Mouse (Mus musculus) myocyte (in vitro differentiated cells): Measurements from ENCODE around the gene Pole3. TPM values are rescaled to one million over a fixed set of nuclear protein-coding genes. Genes with fewer than 3 reads are reported as not detected.
A peak's percentile ranks its signal among the peaks of the same experiment; 100 is the strongest.
"Not testable (repeated sequence)": the region's sequence is repeated elsewhere in the genome, so short reads cannot be mapped to it uniquely, and the experiment has no call there.

ENCODE experiments used
- H3K27me3 ChIP-seq: one replicate; pipeline ENCODE4 v1.6.1; 2011; ENCODE audit not compliant: control insufficient read depth, insufficient read depth, insufficient read length
- H3K36me3 ChIP-seq: one replicate; pipeline ENCODE4 v1.6.1; 2011; ENCODE audit not compliant: control insufficient read depth, insufficient read depth
- H3K4me2 ChIP-seq: one replicate; pipeline ENCODE4 v1.6.1; 2011; ENCODE audit warnings: low read depth, control low read depth
- H3K4me3 ChIP-seq: one replicate; pipeline ENCODE4 v1.5.1; 2011; ENCODE audit warnings: mild to moderate bottlenecking, control low read depth, moderate library complexity
- H3K79me2 ChIP-seq: one replicate; pipeline ENCODE4 v1.6.1; 2011; ENCODE audit not compliant: control insufficient read depth, insufficient read depth
- H3ac ChIP-seq: one replicate; pipeline ENCODE4 v1.6.1; 2011; ENCODE audit not compliant: control insufficient read depth, insufficient read length
- CEBPB ChIP-seq: IDR thresholded peaks from 2 replicates; pipeline ENCODE4 v1.6.1; 2011; ENCODE audit warnings: mild to moderate bottlenecking, moderate library complexity; ENCODE audit not compliant: poor library complexity, insufficient read depth, severe bottlenecking
- E2F4 ChIP-seq: IDR thresholded peaks from one replicate; pipeline ENCODE4 v1.6.1; 2011; ENCODE audit warnings: mild to moderate bottlenecking, control low read depth, moderate library complexity; ENCODE audit not compliant: insufficient read depth
- MAX ChIP-seq: IDR thresholded peaks from one replicate; pipeline ENCODE4 v1.6.1; 2011; ENCODE audit warnings: low read depth, mild to moderate bottlenecking, control low read depth
- MYOD1 ChIP-seq, 3 experiments: IDR thresholded peaks; one replicate each; pipeline ENCODE4 v1.6.1; 2011; ENCODE audit warnings: control low read depth in 2 of 3, low read depth in 2 of 3, mild to moderate bottlenecking in 2 of 3, moderate library complexity in 1 of 3; ENCODE audit not compliant: insufficient read length in 2 of 3, control insufficient read depth in 1 of 3
- MYOG ChIP-seq, 3 experiments: IDR thresholded peaks; one replicate each; pipeline ENCODE4 v1.6.1; 2011; ENCODE audit warnings: control low read depth in 2 of 3, low read depth in 2 of 3, mild to moderate bottlenecking in 2 of 3; ENCODE audit not compliant: insufficient read length in 2 of 3, control insufficient read depth in 1 of 3, insufficient read depth in 1 of 3
- POLR2A ChIP-seq: IDR thresholded peaks from one replicate; pipeline ENCODE4 v1.6.1; 2011; ENCODE audit warnings: low read depth, mild to moderate bottlenecking, control low read depth, moderate library complexity; ENCODE audit not compliant: insufficient read length
- POLR2AphosphoS2 ChIP-seq: IDR thresholded peaks from one replicate; pipeline ENCODE4 v1.6.1; 2011; ENCODE audit warnings: low read depth, control low read depth; ENCODE audit not compliant: insufficient read length
- REST ChIP-seq: IDR thresholded peaks from one replicate; pipeline ENCODE4 v1.6.1; 2011; ENCODE audit warnings: mild to moderate bottlenecking, control low read depth, moderate library complexity; ENCODE audit not compliant: insufficient read depth, insufficient read length
- SRF ChIP-seq: IDR thresholded peaks from one replicate; pipeline ENCODE4 v1.6.1; 2011; ENCODE audit warnings: low read depth; ENCODE audit not compliant: control insufficient read depth, insufficient read length
- TCF12 ChIP-seq: IDR thresholded peaks from one replicate; pipeline ENCODE4 v1.6.1; 2011; ENCODE audit warnings: mild to moderate bottlenecking, control low read depth; ENCODE audit not compliant: poor library complexity, insufficient read depth, severe bottlenecking
- TCF3 ChIP-seq: IDR thresholded peaks from one replicate; pipeline ENCODE4 v1.6.1; 2011; ENCODE audit warnings: low read depth, control low read depth; ENCODE audit not compliant: insufficient read length
- USF1 ChIP-seq: IDR thresholded peaks from one replicate; pipeline ENCODE4 v1.6.1; 2011; ENCODE audit warnings: low read depth, mild to moderate bottlenecking, control low read depth, moderate library complexity
- polyA plus RNA-seq: library from polyadenylated mRNA; unstranded; fragments of >200 nt; fragmentation: generic; extraction: Trizol; gene quantifications from one replicate; pipeline ENCODE4 v1.2.1, GENCODE M21; 2012; ENCODE audit warnings: missing spikeins

Gene Pole3
- polyA plus RNA-seq, 1 experiment = 37.3 TPM

DNA sequence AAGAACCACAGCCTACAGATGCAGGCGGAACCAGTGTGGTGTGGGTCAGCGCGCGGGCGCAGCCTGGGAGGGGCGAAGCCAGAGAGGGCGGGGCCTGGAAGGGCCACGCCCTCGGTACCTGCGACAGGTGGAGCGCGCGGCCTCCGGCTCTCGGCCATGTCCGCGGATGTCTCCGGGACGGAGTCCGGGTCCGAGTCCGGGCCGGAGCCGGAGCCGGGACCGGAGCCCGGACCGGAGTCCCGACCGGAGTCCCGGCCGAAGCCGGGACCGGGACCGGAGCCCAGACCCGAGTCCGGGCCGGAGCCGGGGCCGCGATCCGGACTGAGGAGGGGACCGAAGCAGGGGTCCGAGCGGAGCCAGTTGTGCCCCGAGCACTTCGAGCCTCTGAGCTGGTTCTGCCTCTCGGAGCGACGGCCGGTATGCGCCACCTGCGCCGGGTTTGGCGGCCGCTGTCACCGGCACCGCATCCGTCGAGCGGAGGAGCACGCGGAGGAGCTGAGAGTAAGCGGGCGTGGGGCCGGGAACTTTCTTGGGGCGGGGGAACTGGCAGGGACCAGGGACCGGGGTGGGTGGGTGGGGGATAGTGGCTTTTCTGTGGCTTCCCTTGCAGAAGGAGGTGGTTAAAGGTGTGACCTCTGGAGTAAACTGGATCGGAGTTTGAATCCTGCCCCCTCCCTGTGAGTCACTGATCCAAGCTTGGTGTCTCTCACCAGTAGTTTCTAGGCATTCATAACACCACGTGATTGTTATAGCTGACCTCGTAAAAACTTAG lies 44.7 kb downstream of the Pole3 start, which contains the start of gene Bspry:
Bspry (plus strand) TSS at position 117 of the 772 bp plus-strand sequence.
- Histone ChIP-seq H3ac (no peak within 1 kb of the TSS), H3K4me3 (no peak within 1 kb of the TSS), H3K79me2 (no peaks in the 10 kb centered on the region), H3K4me2 (no peak within 1 kb of the TSS), H3K36me3 (no peaks in the 10 kb centered on the region), H3K27me3 (no peaks in the 10 kb centered on the region)
- TF ChIP-seq MYOD1 (IDR thresholded peaks at IDR 0.05; ENCODE audit: control insufficient read depth in 1 of 3, insufficient read length in 2 of 3, low read depth in 2 of 3) = no peak

DNA sequence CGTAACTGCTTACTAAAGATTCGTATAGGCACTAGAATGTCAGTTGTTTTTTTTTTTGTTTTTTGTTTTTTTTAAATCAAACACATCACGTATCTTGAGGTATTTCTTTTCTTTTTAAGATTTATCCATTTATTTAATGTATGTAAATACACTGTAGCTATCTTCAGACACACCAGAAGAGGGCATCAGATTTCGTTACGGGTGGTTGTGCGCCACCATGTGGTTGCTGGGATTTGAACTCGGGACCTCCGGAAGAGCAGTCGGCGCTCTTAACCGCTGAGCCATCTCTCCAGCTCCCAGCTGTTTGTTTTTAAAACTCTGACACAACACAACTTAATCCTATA lies 45.3 kb downstream of the Pole3 start:
- not testable (repeated sequence) for H3K27me3 ChIP-seq, H3K4me3 ChIP-seq, H3ac ChIP-seq, H3K4me2 ChIP-seq, H3K36me3 ChIP-seq, H3K79me2 ChIP-seq

DNA sequence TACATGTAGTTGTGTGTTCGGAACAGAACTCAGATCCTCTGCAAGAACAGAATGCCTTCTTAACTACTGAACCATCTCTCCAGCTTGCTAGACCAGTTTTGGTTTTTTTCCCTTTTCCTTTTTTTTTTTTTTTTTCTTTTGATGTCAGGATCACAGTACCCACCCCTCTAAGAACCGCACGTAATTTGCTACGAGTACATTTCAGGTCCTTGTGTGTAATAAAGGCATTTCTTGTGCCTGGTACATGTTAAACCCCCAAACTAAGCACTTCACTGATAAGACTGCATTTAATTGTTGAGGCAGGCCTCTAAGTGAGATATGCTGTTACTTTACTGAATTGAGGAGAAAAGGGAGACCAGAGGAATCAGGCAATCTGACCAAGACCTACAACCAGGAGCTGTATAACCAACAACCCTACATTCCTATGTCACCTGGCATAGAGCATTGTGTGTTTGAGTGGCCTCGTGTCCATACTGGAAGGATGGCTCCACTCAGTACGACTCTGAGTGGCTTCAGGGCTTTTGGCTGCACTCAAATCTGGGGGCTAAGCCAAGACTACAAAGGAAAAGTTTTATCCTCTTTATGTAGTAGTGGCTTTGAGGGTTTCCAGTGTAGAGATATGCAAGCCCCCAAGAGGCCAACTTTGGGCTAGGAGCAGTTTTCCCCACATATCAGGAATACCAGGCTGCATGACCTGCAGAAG lies 47.2 kb downstream of the Pole3 start:
- no peaks in the 10 kb centered on the region for H3K27me3 ChIP-seq
- no peak overlapping the region for H3K4me3 ChIP-seq

DNA sequence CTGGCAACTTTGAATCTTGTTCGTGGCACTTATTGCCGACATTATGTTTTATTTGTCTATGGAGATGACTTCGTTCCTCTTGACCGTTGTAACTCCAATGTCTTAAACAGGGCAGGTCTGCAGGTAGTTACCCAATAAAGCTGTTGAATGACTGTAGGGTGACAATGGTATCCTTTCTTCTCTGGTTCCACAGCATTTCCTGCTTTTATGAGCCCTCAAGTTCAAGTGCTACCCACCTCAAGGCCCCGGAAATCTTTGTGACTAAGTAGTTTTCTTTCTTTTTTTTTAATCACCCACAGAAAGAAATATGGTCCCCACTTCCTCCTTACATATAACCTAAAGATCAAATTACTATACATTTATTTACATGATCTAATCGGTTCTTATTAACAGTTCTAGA lies 49.1 kb downstream of the Pole3 start:
- no peaks in the 10 kb centered on the region for H3K36me3 ChIP-seq
- TF ChIP-seq MYOD1 (IDR thresholded peaks at IDR 0.05; ENCODE audit: control insufficient read depth in 1 of 3, insufficient read length in 2 of 3, low read depth in 2 of 3) = no peak
- no peak for TF ChIP-seq REST
- no peak for TF ChIP-seq SRF
- TF ChIP-seq MYOG (IDR thresholded peaks at IDR 0.05; ENCODE audit: control insufficient read depth in 1 of 3, insufficient read depth in 1 of 3, insufficient read length in 2 of 3, low read depth in 2 of 3) = no peak
- no peak for TF ChIP-seq USF1
- no peak for TF ChIP-seq POLR2A
- TF ChIP-seq CEBPB = no peak
- no peak for TF ChIP-seq TCF12
- no peak for TF ChIP-seq TCF3
- no peak for TF ChIP-seq E2F4
- no peak for TF ChIP-seq MAX
- TF ChIP-seq POLR2AphosphoS2 = no peak
- no peaks in the 10 kb centered on the region for H3K27me3 ChIP-seq
- H3K79me2 ChIP-seq = no peaks in the 10 kb centered on the region
- H3K4me2 ChIP-seq = peak overlapping the region; percentile 25
- no peak overlapping the region for H3ac ChIP-seq
- H3K4me3 ChIP-seq = no peak overlapping the region

More for the DNA sequence above, 47.2 kb downstream of the Pole3 start:
- Histone ChIP-seq H3K36me3 (no peaks in the 10 kb centered on the region), H3ac (no peak overlapping the region), H3K79me2 (no peaks in the 10 kb centered on the region), H3K4me2 (no peak overlapping the region)
- TF ChIP-seq TCF3 (no peak), E2F4 (no peak), REST (no peak)

DNA sequence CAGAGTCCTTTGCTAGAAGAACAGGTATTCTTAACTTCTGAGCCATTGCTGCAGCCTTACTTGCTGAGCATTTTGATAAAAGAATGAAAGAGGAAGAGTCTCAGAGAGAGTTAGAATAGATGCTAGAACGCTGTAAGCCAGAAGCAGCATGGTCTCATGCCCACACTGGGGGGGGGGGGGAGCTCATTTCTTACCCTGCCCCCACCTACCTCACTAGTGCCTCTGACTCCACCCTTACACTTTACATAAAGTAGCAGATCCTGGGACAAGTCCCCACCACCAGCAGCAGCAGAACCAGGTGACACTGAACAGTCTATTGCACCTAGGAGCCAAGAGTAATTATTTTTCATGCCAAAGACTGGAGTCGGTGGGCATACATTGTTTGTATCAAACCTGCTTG lies 49.7 kb downstream of the Pole3 start:
- H3ac ChIP-seq = no peak overlapping the region
- TF ChIP-seq TCF3 (no peak), CEBPB (no peak), POLR2AphosphoS2 (no peak), E2F4 (no peak), SRF (no peak), MAX (no peak), MYOD1 (IDR thresholded peaks at IDR 0.05; ENCODE audit: control insufficient read depth in 1 of 3, insufficient read length in 2 of 3, low read depth in 2 of 3) (no peak), MYOG (IDR thresholded peaks at IDR 0.05; ENCODE audit: control insufficient read depth in 1 of 3, insufficient read depth in 1 of 3, insufficient read length in 2 of 3, low read depth in 2 of 3) (no peak), REST (no peak)
- H3K36me3 ChIP-seq = no peaks in the 10 kb centered on the region

More for the DNA sequence above, 49.7 kb downstream of the Pole3 start:
- Histone ChIP-seq H3K79me2 (no peaks in the 10 kb centered on the region), H3K4me2 (no peak overlapping the region), H3K27me3 (no peaks in the 10 kb centered on the region), H3K4me3 (no peak overlapping the region)

Other genes with a start within 250 kb of the Pole3 start
- 18.4 TPM for gene Fkbp15, start 164.5 kb downstream of the Pole3 start, polyA plus RNA-seq
- gene Slc31a1, start 164.3 kb downstream of the Pole3 start, polyA plus RNA-seq = 22.5 TPM
- gene Cdc26, start 116.4 kb downstream of the Pole3 start, polyA plus RNA-seq = 49.2 TPM
- 6.0 TPM for gene Prpf4, start 116.3 kb downstream of the Pole3 start, polyA plus RNA-seq
- not detected for gene Rnf183, start 89.8 kb downstream of the Pole3 start, polyA plus RNA-seq
- gene Wdr31, start 54.2 kb downstream of the Pole3 start, polyA plus RNA-seq = 3.3 TPM
- 1.1 TPM for gene Bspry, start 45.0 kb downstream of the Pole3 start, polyA plus RNA-seq
- 26.8 TPM for gene Hdhd3, start 21.6 kb downstream of the Pole3 start, polyA plus RNA-seq
- 89.6 TPM for gene Alad, start 5.2 kb downstream of the Pole3 start, polyA plus RNA-seq
- gene 4933430I17Rik, start 301 bp upstream of the Pole3 start, polyA plus RNA-seq = 0.08 TPM
- 40.4 TPM for gene Rgs3, start 34.8 kb upstream of the Pole3 start, polyA plus RNA-seq